In genomic region chr16:58690322-58690732, GRCm38 (mm10) we compare ENCODE assay signal across 25 mouse cellular contexts. TPM values are rescaled to one million over a fixed set of nuclear protein-coding genes. Genes with fewer than 3 reads are reported as not detected.
A peak's percentile ranks its signal among the peaks of the same experiment; 100 is the strongest.
DNase-seq lines count a peak whose midpoint lies in the region; ATAC-seq and TF ChIP-seq lines count a peak whose summit lies in the region.
"Had no signal": no experiment of that assay in that cellular context is flagged by ENCODE, and none has a peak within 500 bp of the region (broad histone marks: within the 10 kb centered on the region; RNA-seq: fewer than 3 reads in every experiment).

No protein-coding gene starts in this region.

- no peaks in the 10 kb centered on the region for H3K36me3 ChIP-seq in lung, postnatal 0 days (ENCODE audit: insufficient read depth, low read length)
- no peaks in the 10 kb centered on the region for H3K36me3 ChIP-seq in liver, postnatal 0 days (replicated peaks; ENCODE audit: insufficient read depth, low read length)
- H3K36me3 ChIP-seq in midbrain, postnatal 0 days (ENCODE audit: insufficient read depth, low read length): no peaks in the 10 kb centered on the region
- H3K36me3 ChIP-seq: forebrain, embryonic 10.5 days; heart, embryonic 15.5 days; intestine, embryonic 15.5 days; kidney, embryonic 15.5 days; limb, embryonic 15.5 days; midbrain, embryonic 10.5 days had no signal

- WGBS in lung, postnatal 0 days: 73% methylated on average over 5 of the region's 5 CpGs
- 42% methylated on average over 5 of the region's 5 CpGs for WGBS in liver, postnatal 0 days (ENCODE audit: insufficient replicate concordance)
- 85% methylated on average over 5 of the region's 5 CpGs for WGBS in midbrain, postnatal 0 days

- DNase-seq in lung, postnatal 36 days: peak; percentile 46
- no peak for DNase-seq in lung, postnatal 0 days (ENCODE audit: low spot score)
- no peak for DNase-seq in liver, postnatal 0 days
- DNase-seq in right cerebral cortex, postnatal 36 days (ENCODE audit: low spot score in 2 of 2): no peak
- no peak for DNase-seq in midbrain, postnatal 0 days (ENCODE audit: low spot score)
- DNase-seq in embryo, embryonic 11 days: no peak
- DNase-seq: adrenal gland, postnatal 25 days; right cerebral cortex, postnatal 25 days; thymus, postnatal 25 days had no signal

- H3K9ac ChIP-seq in lung, postnatal 0 days (replicated peaks; ENCODE audit: low read depth): no peak overlapping the region
- no peak overlapping the region for H3K9ac ChIP-seq in liver, postnatal 0 days (replicated peaks)
- H3K9ac ChIP-seq in midbrain, postnatal 0 days (replicated peaks; ENCODE audit: low read length, poor library complexity, severe bottlenecking): no peak overlapping the region
- H3K9ac ChIP-seq: heart, embryonic 15.5 days; intestine, embryonic 15.5 days; kidney, embryonic 15.5 days; limb, embryonic 15.5 days; lung, embryonic 14.5 days had no signal

- no peak for TF ChIP-seq CTCF in lung, postnatal 0 days (IDR thresholded peaks at IDR 0.05)
- no peak for TF ChIP-seq CTCF in bone marrow macrophage, adult 2 months (IDR thresholded peaks at IDR 0.05; ENCODE audit: low read depth, low read length)
- no peak for TF ChIP-seq CTCF in liver, postnatal 0 days (IDR thresholded peaks at IDR 0.05; ENCODE audit: low read depth)
- TF ChIP-seq CTCF in midbrain, postnatal 0 days (IDR thresholded peaks at IDR 0.05): no peak

- H3K27ac ChIP-seq in lung, postnatal 0 days (ENCODE audit: low read length): no peak overlapping the region
- peak overlapping the region; percentile 0; the same call in 1 of the 2 replicates for H3K27ac ChIP-seq in bone marrow macrophage, adult 2 months (ENCODE audit: insufficient read depth, low read depth, low read length)
- no peak overlapping the region for H3K27ac ChIP-seq in liver, postnatal 0 days (ENCODE audit: low read depth)
- no peak overlapping the region for H3K27ac ChIP-seq in midbrain, postnatal 0 days (ENCODE audit: low read depth, low read length)
- H3K27ac ChIP-seq: forebrain, embryonic 10.5 days; heart, embryonic 15.5 days; intestine, embryonic 15.5 days; kidney, embryonic 15.5 days; limb, embryonic 15.5 days; midbrain, embryonic 10.5 days had no signal

- H3K4me3 ChIP-seq in lung, postnatal 0 days (ENCODE audit: low read depth, low read length): no peak overlapping the region
- peak overlapping the region; percentile 1; the same call in 1 of the 2 replicates for H3K4me3 ChIP-seq in bone marrow macrophage, adult 2 months (ENCODE audit: insufficient read depth, low read length)
- no peak overlapping the region for H3K4me3 ChIP-seq in liver, postnatal 0 days (ENCODE audit: low read depth, low read length)
- H3K4me3 ChIP-seq in midbrain, postnatal 0 days (ENCODE audit: low read depth, low read length): no peak overlapping the region
- H3K4me3 ChIP-seq: forebrain, embryonic 10.5 days; heart, embryonic 15.5 days; intestine, embryonic 15.5 days; kidney, embryonic 15.5 days; limb, embryonic 15.5 days; midbrain, embryonic 10.5 days had no signal

- no peak for ATAC-seq in lung, postnatal 0 days
- peak; percentile 77 for ATAC-seq in megakaryocyte progenitor cell, adult 5-6 weeks (replicated peaks; ENCODE audit: poor library complexity)
- ATAC-seq in liver, postnatal 0 days: no peak
- no peak for ATAC-seq in midbrain, postnatal 0 days (ENCODE audit: low FRiP score)
- ATAC-seq: intestine, embryonic 15.5 days had no signal

- no peak overlapping the region for H3K4me2 ChIP-seq in lung, postnatal 0 days (replicated peaks; ENCODE audit: low read depth, low read length)
- H3K4me2 ChIP-seq in liver, postnatal 0 days (ENCODE audit: low read depth, low read length): no peak overlapping the region
- H3K4me2 ChIP-seq in midbrain, postnatal 0 days (ENCODE audit: low read depth, low read length, poor library complexity, severe bottlenecking): no peak overlapping the region
- H3K4me2 ChIP-seq: heart, embryonic 15.5 days; intestine, embryonic 15.5 days; kidney, embryonic 15.5 days; limb, embryonic 15.5 days; lung, embryonic 14.5 days had no signal

- no peaks in the 10 kb centered on the region for H3K9me3 ChIP-seq in lung, postnatal 0 days (ENCODE audit: low read length)
- H3K9me3 ChIP-seq in liver, postnatal 0 days (ENCODE audit: low read length): no peaks in the 10 kb centered on the region
- no peaks in the 10 kb centered on the region for H3K9me3 ChIP-seq in midbrain, postnatal 0 days (ENCODE audit: low read length)
- H3K9me3 ChIP-seq: forebrain, embryonic 10.5 days; heart, embryonic 15.5 days; intestine, embryonic 15.5 days; kidney, embryonic 15.5 days; limb, embryonic 15.5 days; midbrain, embryonic 10.5 days had no signal

- TF ChIP-seq EP300 in lung, postnatal 0 days (IDR thresholded peaks at IDR 0.05): no peak
- no peak for TF ChIP-seq EP300 in liver, postnatal 0 days (IDR thresholded peaks at IDR 0.05; ENCODE audit: low read depth)

- H3K4me1 ChIP-seq in lung, postnatal 0 days (ENCODE audit: insufficient read depth, low read depth, low read length): no peaks in the 10 kb centered on the region
- peaks cover 8% of the 10 kb centered on the region; the same call in 1 of the 2 replicates for H3K4me1 ChIP-seq in bone marrow macrophage, adult 2 months (ENCODE audit: control insufficient read depth, insufficient read depth, low read length)
- 0 out of 2 replicates have a peak, but pooled peaks cover 3% of the 10 kb centered on the region for H3K4me1 ChIP-seq in liver, postnatal 0 days (ENCODE audit: insufficient read depth)
- no peaks in the 10 kb centered on the region for H3K4me1 ChIP-seq in midbrain, postnatal 0 days (ENCODE audit: insufficient read depth, low read length)
- H3K4me1 ChIP-seq: forebrain, embryonic 10.5 days; intestine, embryonic 15.5 days; kidney, embryonic 15.5 days; limb, embryonic 15.5 days; midbrain, embryonic 10.5 days had no signal

- TF ChIP-seq POLR2A in bone marrow macrophage, adult 2 months (IDR thresholded peaks at IDR 0.05; ENCODE audit: borderline replicate concordance, low read depth, low read length): no peak

- no peaks in the 10 kb centered on the region for H3K27me3 ChIP-seq in lung, postnatal 0 days (replicated peaks; ENCODE audit: insufficient read depth, low read length)
- no peaks in the 10 kb centered on the region for H3K27me3 ChIP-seq in liver, postnatal 0 days (ENCODE audit: insufficient read depth, low read length)
- H3K27me3 ChIP-seq in midbrain, postnatal 0 days (ENCODE audit: insufficient read depth, low read length): no peaks in the 10 kb centered on the region
- H3K27me3 ChIP-seq: heart, embryonic 15.5 days; intestine, embryonic 15.5 days; kidney, embryonic 15.5 days; limb, embryonic 15.5 days had no signal

RNA-seq across cellular contexts. Expression of gene Cpox, which starts 20.2 kb away (rescaled TPM):
- 13.4 and 14.2 TPM in 2 replicates for polyA plus RNA-seq in lung, postnatal 0 days (2015; fragmentation: Nextera tagmentation; extraction: Ambion mirVana)
- polyA plus RNA-seq in bone marrow macrophage, adult 2 months (2012; ENCODE audit: insufficient read depth, insufficient read length, missing spikeins): 14.9 and 17.2 TPM in 2 replicates
- total RNA-seq in megakaryocyte progenitor cell, adult 5-6 weeks (2015): 68.8 and 73.1 TPM in 2 replicates
- 28.9 and 34.3 TPM in 2 replicates for total RNA-seq in megakaryocyte progenitor cell, adult 5-6 weeks (2017)
- polyA plus RNA-seq in liver, postnatal 0 days (2015; fragmentation: Nextera tagmentation; extraction: Ambion mirVana): 178 and 189 TPM in 2 replicates
- total RNA-seq in midbrain, postnatal 0 days (2014; rRNA removed): 14.9 and 15.9 TPM in 2 replicates
- 10.7 and 12.4 TPM in 2 replicates for polyA plus RNA-seq in midbrain, postnatal 0 days (2015; fragmentation: Nextera tagmentation; extraction: Ambion mirVana)

RNA-seq across cellular contexts. Expression of gene Gpr15, which starts 28.5 kb away (rescaled TPM):
- 0.08 and 0.18 TPM in 2 replicates for polyA plus RNA-seq in lung, postnatal 0 days (2015; fragmentation: Nextera tagmentation; extraction: Ambion mirVana)
- not detected in 2 replicates for polyA plus RNA-seq in bone marrow macrophage, adult 2 months (2012; ENCODE audit: insufficient read depth, insufficient read length, missing spikeins)
- 0.86 and 1.1 TPM in 2 replicates for total RNA-seq in megakaryocyte progenitor cell, adult 5-6 weeks (2015)
- 0.78 and 2.0 TPM in 2 replicates for total RNA-seq in megakaryocyte progenitor cell, adult 5-6 weeks (2017)
- 0.11 TPM in 1 of 2 replicates, not detected in the other for polyA plus RNA-seq in liver, postnatal 0 days (2015; fragmentation: Nextera tagmentation; extraction: Ambion mirVana)
- 0.11 and 2.1 TPM in 2 replicates for total RNA-seq in midbrain, postnatal 0 days (2014; rRNA removed)
- polyA plus RNA-seq in midbrain, postnatal 0 days (2015; fragmentation: Nextera tagmentation; extraction: Ambion mirVana): not detected in 2 replicates
- total RNA-seq: adrenal gland, postnatal 25 days had no signal
- polyA plus RNA-seq: C2C12; cortical plate, adult 2 months; embryonic facial prominence, embryonic 14.5 days; forebrain, embryonic 10.5 days; gonadal fat pad, adult 2 months; heart, embryonic 15.5 days; hindbrain, embryonic 11.5 days; intestine, embryonic 15.5 days; kidney, embryonic 15.5 days; limb, embryonic 15.5 days; lung, embryonic 14.5 days; neural tube, embryonic 11.5 days; stomach, embryonic 16.5 days had no signal

RNA-seq across cellular contexts. Expression of gene Cldnd1, which starts 37.4 kb away (rescaled TPM):
- polyA plus RNA-seq in lung, postnatal 0 days (2015; fragmentation: Nextera tagmentation; extraction: Ambion mirVana): 80.4 and 81.8 TPM in 2 replicates
- polyA plus RNA-seq in bone marrow macrophage, adult 2 months (2012; ENCODE audit: insufficient read depth, insufficient read length, missing spikeins): 19.7 and 24.0 TPM in 2 replicates
- total RNA-seq in megakaryocyte progenitor cell, adult 5-6 weeks (2015): 41.5 and 62.0 TPM in 2 replicates
- 14.3 and 17.6 TPM in 2 replicates for total RNA-seq in megakaryocyte progenitor cell, adult 5-6 weeks (2017)
- 23.8 and 28.4 TPM in 2 replicates for polyA plus RNA-seq in liver, postnatal 0 days (2015; fragmentation: Nextera tagmentation; extraction: Ambion mirVana)
- total RNA-seq in midbrain, postnatal 0 days (2014; rRNA removed): 74.2 and 96.9 TPM in 2 replicates
- 156 and 174 TPM in 2 replicates for polyA plus RNA-seq in midbrain, postnatal 0 days (2015; fragmentation: Nextera tagmentation; extraction: Ambion mirVana)

RNA-seq across cellular contexts. Expression of gene E330017A01Rik, which starts 51.8 kb away (rescaled TPM):
- polyA plus RNA-seq in lung, postnatal 0 days (2015; fragmentation: Nextera tagmentation; extraction: Ambion mirVana): not detected in 2 replicates
- polyA plus RNA-seq in bone marrow macrophage, adult 2 months (2012; ENCODE audit: insufficient read depth, insufficient read length, missing spikeins): not detected in 2 replicates
- total RNA-seq in megakaryocyte progenitor cell, adult 5-6 weeks (2015): 0.22 TPM in 1 of 2 replicates, not detected in the other
- total RNA-seq in megakaryocyte progenitor cell, adult 5-6 weeks (2017): not detected in 2 replicates
- polyA plus RNA-seq in liver, postnatal 0 days (2015; fragmentation: Nextera tagmentation; extraction: Ambion mirVana): not detected in 2 replicates
- total RNA-seq in midbrain, postnatal 0 days (2014; rRNA removed): not detected in 2 replicates
- 0.14 TPM in 1 of 2 replicates, not detected in the other for polyA plus RNA-seq in midbrain, postnatal 0 days (2015; fragmentation: Nextera tagmentation; extraction: Ambion mirVana)
- total RNA-seq: adrenal gland, postnatal 25 days had no signal
- polyA plus RNA-seq: C2C12; cortical plate, adult 2 months; embryonic facial prominence, embryonic 14.5 days; forebrain, embryonic 10.5 days; gonadal fat pad, adult 2 months; heart, embryonic 15.5 days; hindbrain, embryonic 11.5 days; intestine, embryonic 15.5 days; kidney, embryonic 15.5 days; limb, embryonic 15.5 days; lung, embryonic 14.5 days; midbrain, embryonic 10.5 days; neural tube, embryonic 11.5 days; stomach, embryonic 16.5 days had no signal
